Mouse (Mus musculus) ovary, postnatal 10 days (tissue): ENCODE results near the gene Lrrc1.

Source experiments
- DNase-seq: peaks from one replicate; pipeline ENCODE4 v3.0.0; 2022; ENCODE audit warnings: low spot score

Gene Lrrc1

GRCm38 (mm10) chr9:77543351-77544321 is 1.0 kb downstream of the Lrrc1 start:
- DNase-seq: no peak

GRCm38 (mm10) chr9:77541556-77541955 is 3.1 kb downstream of the Lrrc1 start:
- no peak for DNase-seq

- DNase-seq: no peak
Observed at GRCm38 (mm10) chr9:77539232-77539631, 5.4 kb downstream of the Lrrc1 start.

GRCm38 (mm10) chr9:77537357-77537756 is 7.3 kb downstream of the Lrrc1 start:
- DNase-seq: no peak

- DNase-seq: no peak
Observed at GRCm38 (mm10) chr9:77536832-77537231, 7.8 kb downstream of the Lrrc1 start.

- DNase-seq: no peak
Observed at GRCm38 (mm10) chr9:77536286-77536685, 8.4 kb downstream of the Lrrc1 start.

- DNase-seq: no peak
Observed at GRCm38 (mm10) chr9:77535021-77535744, 9.5 kb downstream of the Lrrc1 start.

- no peak for DNase-seq
Observed at GRCm38 (mm10) chr9:77528379-77529041, 16.2 kb downstream of the Lrrc1 start.

GRCm38 (mm10) chr9:77527170-77527569 is 17.5 kb downstream of the Lrrc1 start:
- DNase-seq: no peak

GRCm38 (mm10) chr9:77526715-77527114 is 18.0 kb downstream of the Lrrc1 start:
- no peak for DNase-seq

- DNase-seq: no peak
Observed at GRCm38 (mm10) chr9:77525595-77526295, 18.9 kb downstream of the Lrrc1 start.

- DNase-seq: no peak
Observed at GRCm38 (mm10) chr9:77523793-77524192, 20.9 kb downstream of the Lrrc1 start.

GRCm38 (mm10) chr9:77522476-77522875 is 22.2 kb downstream of the Lrrc1 start:
- no peak for DNase-seq

- no peak for DNase-seq
Observed at GRCm38 (mm10) chr9:77519198-77519597, 25.5 kb downstream of the Lrrc1 start.

GRCm38 (mm10) chr9:77516782-77517364 is 27.8 kb downstream of the Lrrc1 start:
- DNase-seq: no peak

- DNase-seq: no peak
Observed at GRCm38 (mm10) chr9:77513892-77514291, 30.8 kb downstream of the Lrrc1 start.

- no peak for DNase-seq
Observed at GRCm38 (mm10) chr9:77512220-77512619, 32.5 kb downstream of the Lrrc1 start.

- DNase-seq: no peak
Observed at GRCm38 (mm10) chr9:77510574-77510973, 34.1 kb downstream of the Lrrc1 start.

GRCm38 (mm10) chr9:77507743-77508394 is 36.8 kb downstream of the Lrrc1 start:
- DNase-seq: no peak

- DNase-seq: no peak
Observed at GRCm38 (mm10) chr9:77502548-77503438, 41.9 kb downstream of the Lrrc1 start.
